Mouse (Mus musculus): ENCODE data around the gene Iqgap1.

The Iqgap1 gene

DNA sequence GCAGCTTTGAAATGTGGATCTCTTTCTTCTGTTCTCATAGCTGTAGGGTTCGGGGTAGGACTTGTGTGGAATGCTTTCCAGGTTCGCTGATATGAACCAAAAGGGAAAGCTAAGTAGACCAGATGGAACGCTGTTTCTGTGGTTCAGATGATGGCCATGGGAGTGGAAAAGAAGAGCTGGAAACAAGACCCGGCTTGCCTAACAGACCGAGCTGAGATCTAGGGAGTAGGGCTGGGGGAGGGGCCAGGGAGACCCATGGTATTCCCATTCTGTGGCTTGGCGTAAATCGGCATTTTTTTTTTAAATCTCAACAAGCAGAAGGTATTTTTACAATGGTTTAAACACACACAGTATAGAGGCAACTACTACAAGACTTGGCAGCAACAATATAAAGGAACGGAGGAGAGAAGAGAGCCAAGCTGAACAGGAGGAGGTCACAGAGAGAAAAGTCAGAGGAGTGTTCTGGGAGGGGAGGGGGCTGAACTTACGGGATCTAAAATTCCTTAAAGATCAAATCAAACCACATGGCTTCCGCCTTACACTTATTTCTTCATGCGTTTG, at the start of gene Iqgap1:
Gene Iqgap1 (minus strand): TSS at position 132 of the 561 bp plus-strand sequence.
- no peak for DNase-seq (ENCODE audit: low read depth, low spot score)

DNA sequence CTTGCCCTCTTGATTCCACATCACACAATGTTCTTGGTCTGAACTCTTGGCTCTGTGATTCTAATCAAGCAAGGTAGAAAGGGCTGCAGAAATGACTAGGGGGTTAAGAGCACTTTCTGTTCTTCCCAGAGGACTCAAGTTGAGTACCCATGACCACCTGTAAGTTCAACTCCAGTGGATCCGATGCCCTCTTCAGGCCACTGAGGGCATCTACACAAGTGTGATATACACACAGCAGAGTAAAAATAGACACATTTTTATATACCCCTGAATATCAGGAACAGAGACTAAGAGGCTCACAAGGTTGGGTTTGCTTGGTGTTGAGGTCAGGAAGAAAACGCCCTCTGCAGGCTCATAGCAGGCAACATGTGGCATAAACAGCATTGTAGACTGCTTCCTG, 47.9 kb upstream of the Iqgap1 start:
- DNase-seq (ENCODE audit: low read depth, low spot score) = no peak

DNA sequence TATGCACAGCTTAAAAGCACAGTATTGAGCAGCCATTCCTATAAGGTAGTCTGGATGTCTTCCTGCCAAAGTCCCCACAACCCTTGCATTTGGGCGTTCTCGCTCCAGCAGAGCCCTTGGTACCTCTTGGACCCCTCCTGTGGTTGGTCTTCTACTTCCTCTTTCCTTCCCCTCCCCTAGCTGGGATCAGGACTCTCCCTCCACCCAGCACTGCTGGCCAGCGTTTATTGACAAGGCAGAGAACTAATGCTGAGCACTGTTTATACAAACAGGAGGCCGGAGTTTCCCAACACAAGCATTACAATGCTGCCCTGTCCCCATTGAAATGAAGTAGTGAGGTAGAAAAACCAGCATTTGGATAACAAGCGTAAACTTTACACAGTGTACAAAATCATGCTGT, 47.3 kb upstream of the Iqgap1 start:
- DNase-seq (ENCODE audit: low read depth, low spot score) = no peak

DNA sequence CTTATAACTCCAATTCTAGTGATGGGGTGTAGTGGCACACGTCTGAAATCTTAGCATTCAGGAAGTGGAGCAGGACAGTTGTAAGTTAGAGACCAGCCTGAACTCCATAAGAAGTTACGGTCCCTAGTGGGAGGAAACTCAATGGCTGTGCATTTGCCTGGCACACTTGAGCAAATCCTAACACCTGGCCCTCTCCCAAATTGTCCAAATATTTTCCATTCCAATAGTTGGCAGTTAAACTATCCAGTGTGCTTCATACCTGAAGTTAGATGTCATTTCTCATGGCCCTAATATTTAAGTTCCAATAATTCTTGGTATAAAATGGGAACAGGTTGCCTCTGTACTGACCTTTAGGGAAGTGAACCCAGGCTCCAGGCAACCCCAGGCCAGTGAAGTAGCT, 42.9 kb upstream of the Iqgap1 start:
- DNase-seq (ENCODE audit: low read depth, low spot score) = no peak

DNA sequence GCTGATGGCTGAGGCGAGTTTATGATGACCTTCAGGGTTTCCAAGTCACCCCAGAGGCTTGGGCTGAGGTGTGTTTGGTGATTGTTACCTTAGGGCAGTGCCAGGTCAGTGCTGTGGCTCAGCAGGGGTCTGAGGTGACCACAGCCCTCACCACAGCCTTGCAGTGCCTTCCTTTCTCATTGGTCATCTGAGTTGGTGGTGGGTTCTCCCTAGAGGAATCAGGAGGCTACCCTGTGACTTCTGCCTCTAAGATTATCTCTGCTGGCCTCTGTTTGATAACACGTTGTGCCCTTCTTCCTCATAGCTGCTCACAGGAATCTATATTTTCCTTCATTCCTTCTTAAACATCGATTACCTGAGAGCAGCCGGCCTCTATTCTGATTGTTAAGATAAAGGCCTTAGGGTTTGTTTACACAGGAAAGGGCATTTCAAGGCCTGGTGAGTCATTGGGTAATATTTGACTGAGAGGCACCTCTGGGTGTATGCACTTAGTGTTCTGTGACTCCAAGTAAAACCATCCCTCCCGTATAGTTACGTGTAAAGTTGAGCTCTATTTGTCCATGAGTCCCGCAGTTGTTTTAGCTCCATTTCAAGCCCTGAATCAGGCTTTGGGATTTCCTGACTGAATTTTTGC, 40.9 kb upstream of the Iqgap1 start:
- DNase-seq (ENCODE audit: low read depth, low spot score) = peak; percentile 49

DNA sequence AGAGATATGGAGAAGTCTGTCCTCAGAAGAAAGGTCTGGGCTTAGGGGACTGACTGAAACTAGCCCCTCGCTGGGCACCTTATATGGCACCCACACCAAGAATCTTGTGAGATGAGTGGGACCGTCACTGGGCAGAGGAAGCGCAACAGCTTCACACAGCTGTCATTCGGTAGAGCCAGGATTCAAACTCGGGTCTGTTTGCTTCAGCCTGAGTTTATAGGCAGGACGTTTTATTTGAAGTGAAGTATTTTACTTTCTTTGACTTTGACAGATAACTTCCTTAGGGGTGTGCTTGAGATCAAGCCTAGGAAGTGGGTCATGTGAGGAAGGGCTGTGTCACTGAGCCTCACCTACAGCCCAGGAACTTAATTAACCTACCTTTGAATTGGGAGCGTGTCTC, 39.7 kb upstream of the Iqgap1 start:
- DNase-seq (ENCODE audit: low read depth, low spot score) = no peak

DNA sequence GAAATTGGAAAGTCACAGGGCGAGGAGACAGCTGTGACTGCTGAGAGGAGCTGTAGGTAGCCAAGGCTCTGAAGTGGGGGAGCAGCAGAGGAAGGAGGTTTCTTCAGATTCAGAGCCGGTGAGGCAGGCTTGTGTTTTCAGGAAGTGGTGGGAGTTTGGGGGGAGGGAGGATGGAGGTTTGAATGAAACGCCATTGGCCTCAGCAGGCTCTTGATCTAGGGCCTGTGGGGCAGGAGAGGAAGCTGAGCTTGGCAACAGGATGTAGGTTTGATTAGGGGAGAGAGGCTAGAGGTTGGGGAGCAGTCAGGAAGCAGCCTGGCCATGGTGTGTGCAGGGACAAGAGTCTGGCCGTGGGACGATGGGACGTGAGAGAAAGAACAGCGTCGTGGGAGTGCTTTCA, 39.1 kb upstream of the Iqgap1 start:
- no peak for DNase-seq (ENCODE audit: low read depth, low spot score)

DNA sequence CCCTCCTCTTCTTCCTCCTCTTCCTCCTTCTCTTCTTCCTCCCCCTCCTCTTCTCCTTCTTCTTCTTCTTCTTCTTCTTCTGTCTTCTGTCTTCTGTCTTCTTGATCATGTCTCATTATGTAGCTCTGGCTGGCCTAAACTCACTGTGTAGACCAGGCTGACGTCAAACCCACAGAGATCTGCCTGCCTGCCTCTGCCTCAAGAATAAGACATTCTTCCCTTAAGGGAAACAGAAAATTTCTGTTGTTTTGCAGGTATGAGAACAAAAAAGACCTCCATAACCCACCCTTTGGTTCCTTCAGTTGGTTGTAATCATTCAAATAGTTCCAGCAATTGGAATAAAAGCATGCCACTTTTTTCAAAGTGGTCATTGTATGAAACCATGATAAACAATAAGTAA, 38.4 kb upstream of the Iqgap1 start:
- no peak for DNase-seq (ENCODE audit: low read depth, low spot score)

DNA sequence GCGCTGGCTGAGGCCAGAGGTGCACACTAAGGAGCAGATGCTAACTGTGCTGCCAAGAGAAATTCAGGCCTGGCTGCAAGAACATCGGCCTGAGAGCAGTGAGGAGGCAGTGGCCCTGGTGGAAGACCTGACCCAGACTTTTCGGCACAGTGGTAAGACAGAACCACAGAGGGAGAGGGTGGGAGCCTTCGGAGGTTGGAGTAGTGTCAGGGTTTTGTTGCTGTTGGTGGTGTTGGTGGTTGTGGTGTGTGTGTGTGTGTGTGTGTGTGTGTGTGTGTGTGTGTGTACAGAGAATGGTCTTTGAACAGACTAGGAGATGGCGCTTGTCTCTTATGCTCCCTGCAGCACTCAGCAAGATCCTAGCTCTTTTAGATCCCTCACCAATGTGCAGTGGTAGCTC, 37.7 kb upstream of the Iqgap1 start:
- no peak for DNase-seq (ENCODE audit: low read depth, low spot score)

DNA sequence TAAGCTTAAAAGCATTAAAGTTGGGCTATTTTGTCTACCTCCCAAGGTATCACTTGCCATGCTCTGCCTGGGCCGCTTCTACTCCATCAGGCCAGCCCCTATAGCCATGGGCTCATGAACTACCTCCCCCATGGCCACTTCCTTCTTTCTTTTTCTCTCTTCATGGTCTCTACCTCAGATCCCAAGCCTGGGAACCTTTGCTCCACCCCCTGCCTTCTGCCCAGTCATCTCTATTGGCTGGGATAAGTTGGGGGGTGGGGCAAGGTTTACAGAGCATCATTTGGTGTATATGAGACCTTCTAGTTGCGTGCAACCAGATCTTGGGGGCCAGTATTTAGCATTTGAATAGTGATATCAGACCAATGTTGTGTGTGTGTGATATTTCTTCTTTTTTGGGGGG, 36.7 kb upstream of the Iqgap1 start:
- no peak for DNase-seq (ENCODE audit: low read depth, low spot score)

DNA sequence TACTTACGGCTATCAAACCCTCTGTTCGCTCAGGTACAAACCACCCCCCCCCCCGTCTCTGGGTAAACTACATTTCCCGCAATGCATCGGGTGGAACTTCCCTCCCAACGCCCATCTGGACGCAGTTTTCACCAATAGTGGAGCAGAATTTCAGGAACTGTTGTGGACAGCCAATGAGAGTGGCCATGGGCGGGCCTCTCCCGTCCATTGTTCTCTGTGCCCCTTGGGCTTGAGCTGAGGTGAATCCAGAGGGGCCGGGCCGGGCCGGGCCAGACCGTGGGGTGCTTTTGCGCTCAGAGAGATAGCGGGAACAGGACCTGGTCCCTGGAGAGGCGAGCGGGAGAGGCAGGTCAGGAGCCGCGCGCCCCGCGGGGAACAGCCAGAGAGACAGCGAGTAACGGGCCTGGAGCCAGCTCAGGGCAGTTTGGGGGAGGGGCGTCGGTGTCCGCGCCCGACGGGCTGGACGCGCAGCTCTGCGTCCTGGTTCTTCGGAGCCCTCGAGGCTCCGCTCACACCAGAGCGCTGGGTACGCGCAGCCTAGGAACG, 35.0 kb upstream of the Iqgap1 start, which contains the start of gene Zscan2:
Gene Zscan2 (plus strand): TSS at position 192 of the 546 bp plus-strand sequence.
- peak; percentile 96 for DNase-seq (ENCODE audit: low read depth, low spot score)

DNA sequence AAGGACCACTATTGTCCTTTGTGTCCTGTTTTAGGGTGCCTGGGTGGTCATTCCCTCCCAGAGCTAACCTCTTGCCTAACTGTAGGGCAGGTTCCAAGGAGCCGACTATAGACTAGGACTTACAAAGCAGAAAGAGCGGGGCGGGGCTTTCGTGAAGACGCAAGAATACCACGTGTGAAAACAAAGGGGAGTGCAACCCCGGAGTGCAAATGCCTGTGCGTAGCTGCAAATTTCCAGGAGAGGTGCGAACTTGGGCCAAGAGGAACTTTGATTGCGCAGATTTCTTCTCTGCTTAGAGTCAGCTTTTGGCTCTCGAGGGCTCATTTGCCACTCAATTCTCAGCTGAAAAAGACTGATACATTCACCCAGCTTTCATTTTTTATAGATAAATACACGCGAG, 34.5 kb upstream of the Iqgap1 start:
- DNase-seq (ENCODE audit: low read depth, low spot score) = peak; percentile 64

DNA sequence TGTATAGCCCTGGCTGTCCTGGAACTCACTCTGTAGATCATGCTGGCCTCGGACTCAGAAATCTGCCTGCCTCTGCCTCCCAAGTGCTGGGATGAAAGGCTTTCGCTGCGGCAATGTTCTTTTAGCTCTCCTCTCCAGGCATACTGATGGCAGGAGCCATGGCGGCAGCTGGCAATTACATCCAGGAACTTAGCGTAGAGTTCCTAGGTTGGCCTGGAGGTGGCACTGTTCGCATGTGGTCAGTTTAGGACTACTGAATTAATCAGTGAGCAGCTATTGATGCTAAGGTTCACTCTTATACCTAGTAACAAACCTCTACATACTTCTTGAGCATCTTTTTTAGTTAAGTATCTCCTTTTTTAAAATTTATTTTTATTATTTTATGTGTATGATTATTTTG, 31.4 kb upstream of the Iqgap1 start:
- peak; percentile 81 for DNase-seq (ENCODE audit: low read depth, low spot score)

DNA sequence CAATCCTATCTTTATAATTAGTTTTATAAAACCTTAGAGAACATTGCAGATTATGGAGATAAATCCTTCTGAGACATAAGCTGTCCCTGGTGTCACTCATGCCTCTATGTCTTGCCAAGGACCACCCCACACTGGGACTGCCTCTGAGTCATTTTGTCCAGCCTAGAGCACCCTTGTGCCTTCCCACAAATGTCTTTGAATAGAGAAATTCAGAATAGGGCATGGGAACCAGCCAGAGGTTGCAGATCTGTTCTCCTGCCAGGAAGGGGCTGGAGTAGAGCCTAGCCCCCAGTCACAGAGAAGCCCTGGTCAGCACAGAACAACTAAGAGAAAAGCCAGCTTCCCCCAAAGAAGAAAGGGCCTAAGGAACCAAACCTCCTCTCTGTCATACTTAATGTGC, 29.5 kb upstream of the Iqgap1 start:
- DNase-seq (ENCODE audit: low read depth, low spot score) = no peak

DNA sequence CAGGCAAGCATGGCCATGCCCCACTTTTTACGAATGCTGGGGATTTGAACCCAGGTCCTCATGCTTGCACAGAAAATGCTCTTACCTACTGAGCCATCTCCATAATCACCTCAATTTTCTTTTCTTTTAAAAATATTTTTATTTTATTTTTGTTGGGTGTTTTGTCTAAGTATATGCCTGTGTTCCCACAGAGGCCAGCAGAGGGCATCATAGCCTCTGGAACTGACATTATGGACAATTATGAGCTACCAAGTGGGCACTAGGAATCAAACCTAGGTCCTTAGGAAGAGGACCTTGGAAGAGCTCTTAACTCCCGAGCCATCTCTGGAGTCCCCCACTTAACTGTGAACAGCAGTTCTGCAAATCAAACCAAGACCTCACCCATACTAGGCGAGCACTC, 27.4 kb upstream of the Iqgap1 start:
- no peak for DNase-seq (ENCODE audit: low read depth, low spot score)

DNA sequence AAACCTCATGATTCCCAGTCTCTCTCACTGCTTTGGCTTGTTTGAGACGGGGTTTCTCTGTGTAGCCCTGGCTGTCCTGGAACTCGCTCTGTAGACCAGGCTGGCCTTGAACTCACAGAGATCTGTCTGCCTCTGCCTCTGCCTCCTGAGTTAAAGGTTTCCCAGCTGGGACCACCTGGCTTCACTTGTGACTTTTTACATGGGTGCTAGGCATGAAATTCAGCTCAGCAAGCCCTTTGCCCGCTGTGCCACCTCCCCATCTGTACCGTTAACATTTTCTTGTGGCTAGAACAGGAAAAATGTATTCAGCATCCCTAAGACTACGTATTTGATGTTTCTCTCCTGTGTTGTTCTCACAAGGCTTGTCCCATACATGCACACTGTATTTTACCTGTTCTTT, 24.7 kb upstream of the Iqgap1 start:
- no peak for DNase-seq (ENCODE audit: low read depth, low spot score)

DNA sequence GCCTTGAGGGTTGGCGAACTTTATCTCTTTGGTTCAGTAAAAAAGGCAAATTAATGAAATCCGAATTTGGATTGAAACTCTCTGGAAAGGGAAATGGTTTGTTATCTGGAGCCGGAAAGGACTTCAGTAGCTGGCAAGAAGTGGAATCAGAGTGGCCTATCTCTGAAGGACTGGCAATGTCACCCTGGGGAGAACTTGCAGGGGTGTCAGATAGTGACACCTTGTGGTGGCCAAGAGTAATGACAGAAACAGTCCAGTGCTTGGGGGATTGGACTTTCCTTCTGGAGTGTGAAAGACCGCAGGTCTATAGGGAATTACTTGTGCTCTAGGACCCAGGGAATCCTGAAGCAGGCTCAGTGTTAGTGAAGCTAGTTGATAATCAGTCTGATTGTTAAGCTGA, 23.9 kb upstream of the Iqgap1 start:
- DNase-seq (ENCODE audit: low read depth, low spot score) = peak; percentile 82

DNA sequence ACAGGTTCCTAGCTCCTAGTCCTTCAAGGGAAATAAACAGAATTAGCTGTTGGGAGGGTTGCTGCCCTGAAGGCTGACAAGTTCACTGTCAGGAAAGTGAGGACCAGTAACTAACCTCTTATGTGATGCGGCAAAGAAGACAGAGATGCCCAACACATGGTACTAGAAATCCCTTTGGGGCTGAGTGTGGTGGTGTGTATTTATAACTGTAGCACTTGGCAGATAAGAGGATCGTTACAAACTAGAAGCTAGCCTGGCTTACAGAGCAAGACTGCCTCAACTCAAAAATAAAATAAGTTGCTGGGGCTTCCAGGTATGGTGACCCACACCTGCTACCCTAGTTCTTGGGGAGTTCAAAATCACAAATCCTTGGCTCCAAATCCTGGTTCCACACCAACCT, 23.5 kb upstream of the Iqgap1 start:
- no peak for DNase-seq (ENCODE audit: low read depth, low spot score)

DNA sequence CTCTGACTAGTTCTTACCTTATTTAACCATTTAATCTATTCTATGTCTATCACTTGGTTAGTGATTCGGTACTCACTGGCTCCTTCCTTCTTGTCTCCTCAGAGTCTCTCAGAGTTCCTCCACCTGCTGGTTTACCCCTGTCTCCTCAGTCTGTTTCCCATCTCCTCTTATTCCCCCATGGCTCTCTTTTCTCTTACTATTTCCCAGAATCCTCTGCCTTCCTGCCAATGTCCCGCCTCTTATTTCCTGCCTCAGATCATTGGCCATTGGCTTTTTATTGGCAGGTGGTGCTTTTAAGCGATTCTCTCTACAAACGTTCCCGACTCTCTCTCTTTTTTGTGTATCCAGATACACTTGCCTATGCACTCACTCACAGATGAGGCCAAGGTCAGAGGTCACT, 20.9 kb upstream of the Iqgap1 start:
- no peak for DNase-seq (ENCODE audit: low read depth, low spot score)

DNA sequence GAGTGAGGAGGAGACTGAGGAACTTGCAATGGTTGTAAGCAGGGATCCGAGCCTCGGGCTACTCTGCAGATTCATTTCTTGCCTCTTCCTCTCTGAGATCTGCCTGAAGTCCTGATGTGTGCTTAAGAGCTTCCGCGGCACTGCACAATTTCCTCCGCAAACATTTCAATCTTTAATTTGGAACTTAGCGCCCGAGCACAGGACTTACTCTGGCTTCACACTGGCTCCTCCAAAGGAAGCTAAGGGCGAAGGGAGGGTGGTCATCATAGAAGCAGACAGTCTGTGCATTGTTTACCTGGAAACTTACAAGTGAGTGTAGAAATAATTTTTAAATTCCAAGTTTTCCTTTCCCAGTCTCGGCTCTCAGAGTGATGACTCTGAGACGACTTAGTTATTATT, 20.5 kb upstream of the Iqgap1 start:
- no peak for DNase-seq (ENCODE audit: low read depth, low spot score)

DNA sequence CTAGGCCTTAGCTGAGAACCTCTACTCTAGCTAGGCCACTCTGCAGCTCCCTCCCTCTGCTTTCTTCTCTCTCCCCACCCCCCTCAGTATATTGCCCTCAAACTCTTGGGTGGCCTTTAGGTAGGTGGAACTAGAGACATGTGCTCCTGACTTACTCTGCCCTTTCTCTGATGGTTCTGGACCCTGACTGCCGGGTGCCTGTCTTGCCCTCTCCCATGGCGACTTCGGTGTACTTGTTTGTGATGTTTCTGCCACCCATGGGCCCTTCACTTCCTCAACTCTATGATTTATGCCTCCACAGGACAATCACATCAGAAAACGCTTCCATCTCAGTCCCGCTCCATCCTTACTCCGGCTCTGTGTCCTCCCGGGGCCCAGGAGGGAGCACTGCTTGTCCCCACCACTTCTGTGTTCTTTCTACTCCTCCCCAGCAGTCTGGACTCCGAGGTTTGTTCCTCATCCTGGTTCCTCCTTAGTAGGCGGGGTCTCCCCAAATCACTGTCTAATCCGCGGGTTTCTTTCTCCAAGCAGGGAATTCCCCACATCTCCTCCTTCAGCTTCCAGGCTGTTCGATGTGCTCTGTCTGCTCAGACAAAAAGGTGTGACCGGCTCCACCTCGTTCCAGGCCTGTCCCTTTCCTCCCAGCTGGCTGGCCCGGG, 20.0 kb upstream of the Iqgap1 start:
- DNase-seq (ENCODE audit: low read depth, low spot score) = no peak

DNA sequence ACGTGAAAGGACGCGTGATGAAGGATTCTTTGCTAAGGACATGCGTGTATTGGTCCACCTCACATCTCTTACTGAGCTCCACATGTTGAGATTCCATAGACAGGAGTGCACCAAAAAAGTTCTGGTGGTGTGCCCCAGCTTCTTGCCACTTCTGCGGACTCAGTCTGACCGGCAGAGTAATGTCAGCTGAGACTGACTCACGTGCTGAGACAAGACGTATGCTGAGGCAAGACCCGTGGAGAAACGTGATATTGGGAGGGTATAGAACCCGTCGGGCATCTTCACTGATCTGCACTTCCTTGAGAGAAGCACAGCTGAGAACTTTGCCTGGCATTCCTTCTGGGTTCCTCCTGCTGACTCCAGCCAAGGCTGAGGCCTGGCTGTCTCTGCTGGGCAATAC, 18.9 kb upstream of the Iqgap1 start:
- no peak for DNase-seq (ENCODE audit: low read depth, low spot score)

All from 3T3-L1 (cell line).